Mouse (Mus musculus) limb, embryonic 12.5 days (tissue): Measurements from ENCODE around the gene Tmc7. TPM values are rescaled to one million over a fixed set of nuclear protein-coding genes. Genes with fewer than 3 reads are reported as not detected.

Experiments used
- polyA plus RNA-seq: library from polyadenylated mRNA; unstranded; fragments of >200 nt; fragmentation: Nextera tagmentation; extraction: Ambion mirVana; gene quantifications from 2 replicates; pipeline ENCODE4 v1.2.1, GENCODE M21; 2016

The Tmc7 gene
- polyA plus RNA-seq, 1 experiment from 2014 or later: 4.0 TPM

Other genes with a start within 250 kb of the Tmc7 start
- gene Syt17, start 136.5 kb downstream of the Tmc7 start, polyA plus RNA-seq: 1.7 TPM in 2 replicates
- 4.6 and 5.0 TPM in 2 replicates for gene Itpripl2, start 92.8 kb downstream of the Tmc7 start, polyA plus RNA-seq
- 86.6 and 95.2 TPM in 2 replicates for gene Coq7, start 51.4 kb downstream of the Tmc7 start, polyA plus RNA-seq
- not detected in 2 replicates for gene Tmc5, start 12.6 kb upstream of the Tmc7 start, polyA plus RNA-seq
- 67.7 and 72.7 TPM in 2 replicates for gene Gde1, start 121.0 kb upstream of the Tmc7 start, polyA plus RNA-seq
- gene Ccp110, start 127.8 kb upstream of the Tmc7 start, polyA plus RNA-seq: 31.8 and 33.2 TPM in 2 replicates
- gene Vps35l, start 155.5 kb upstream of the Tmc7 start, polyA plus RNA-seq: 69.8 and 73.7 TPM in 2 replicates